Mouse (Mus musculus) layer of hippocampus, adult 11-12 months (tissue): ENCODE measurements around the gene Tgif1.

Source experiments
- DNase-seq: peaks from one replicate; pipeline ENCODE4 v3.0.0; 2022; ENCODE audit warnings: low spot score

The Tgif1 gene

GRCm38 (mm10) chr17:70853436-70853905, at the start of gene Tgif1:
Gene Tgif1 (minus strand): TSS chr17:70853546.
- DNase-seq, result no peak

GRCm38 (mm10) chr17:70900660-70901059, 47.3 kb upstream of the Tgif1 start:
- DNase-seq, result no peak

- no peak for DNase-seq
These were observed 46.3 kb upstream of the Tgif1 start for GRCm38 (mm10) chr17:70899642-70900041.

- DNase-seq, result no peak
These were observed 41.5 kb upstream of the Tgif1 start for GRCm38 (mm10) chr17:70894867-70895266.

- DNase-seq, result no peak
These were observed 39.8 kb upstream of the Tgif1 start for GRCm38 (mm10) chr17:70893151-70893550.

GRCm38 (mm10) chr17:70892288-70893096, 39.1 kb upstream of the Tgif1 start:
- no peak for DNase-seq

- DNase-seq, result no peak
These were observed 37.2 kb upstream of the Tgif1 start for GRCm38 (mm10) chr17:70890571-70890970.

- no peak for DNase-seq
These were observed 35.3 kb upstream of the Tgif1 start for GRCm38 (mm10) chr17:70888657-70889056.

GRCm38 (mm10) chr17:70887848-70888247, 34.5 kb upstream of the Tgif1 start:
- DNase-seq, result no peak

- no peak for DNase-seq
These were observed 33.5 kb upstream of the Tgif1 start for GRCm38 (mm10) chr17:70886641-70887391.

GRCm38 (mm10) chr17:70885868-70886267, 32.5 kb upstream of the Tgif1 start:
- DNase-seq, result no peak

- DNase-seq, result no peak
These were observed 28.6 kb upstream of the Tgif1 start for GRCm38 (mm10) chr17:70881934-70882333.

GRCm38 (mm10) chr17:70881194-70881593, 27.8 kb upstream of the Tgif1 start:
- DNase-seq, result no peak

GRCm38 (mm10) chr17:70878237-70878636, 24.9 kb upstream of the Tgif1 start:
- DNase-seq, result no peak

GRCm38 (mm10) chr17:70873778-70874124, 20.4 kb upstream of the Tgif1 start:
- no peak for DNase-seq

- peak; percentile 26 for DNase-seq
These were observed 19.8 kb upstream of the Tgif1 start for GRCm38 (mm10) chr17:70872936-70873777.

GRCm38 (mm10) chr17:70872094-70872929, 19.0 kb upstream of the Tgif1 start:
- peak; percentile 5 for DNase-seq

GRCm38 (mm10) chr17:70871676-70872075, 18.3 kb upstream of the Tgif1 start:
- no peak for DNase-seq

- DNase-seq, result no peak
These were observed 17.2 kb upstream of the Tgif1 start for GRCm38 (mm10) chr17:70870581-70870980.

- DNase-seq, result no peak
These were observed 15.4 kb upstream of the Tgif1 start for GRCm38 (mm10) chr17:70868577-70869229.
